Mouse (Mus musculus) hindbrain, postnatal 0 days (tissue): ENCODE data around the gene Ccdc47. TPM values are rescaled to one million over a fixed set of nuclear protein-coding genes. Genes with fewer than 3 reads are reported as not detected.

ENCODE experiments used
- ATAC-seq: fragments of 200-750 bp; cut with Nextera tagmentation; 2 replicates; pipeline ENCODE4 v1.8.0; 2017; ENCODE audit warnings: mild to moderate bottlenecking, moderate TSS enrichment, moderate library complexity
- DNase-seq: peaks from one replicate; pipeline ENCODE4 v3.0.0-alpha.2; 2015; ENCODE audit warnings: low spot score
- H3K27ac ChIP-seq: fragments of 300-500 bp; sonication (generic); 2 replicates; pipeline ENCODE4 v1.5.1; 2014; ENCODE audit warnings: mild to moderate bottlenecking
- H3K27me3 ChIP-seq: fragments of 300-500 bp; sonication (generic); 2 replicates; pipeline ENCODE4 v1.6.1; 2014; ENCODE audit warnings: low read length, mixed read lengths; ENCODE audit not compliant: insufficient read depth
- H3K36me3 ChIP-seq: fragments of 300-500 bp; sonication (generic); 2 replicates; pipeline ENCODE4 v1.6.1; 2014; ENCODE audit warnings: low read length, mixed read lengths; ENCODE audit not compliant: insufficient read depth
- H3K4me1 ChIP-seq: fragments of 300-500 bp; sonication (generic); 2 replicates; pipeline ENCODE4 v1.6.1; 2014; ENCODE audit warnings: antibody characterized with exemption, low read length, mixed read lengths; ENCODE audit not compliant: insufficient read depth
- H3K4me2 ChIP-seq: fragments of 300-500 bp; sonication (generic); 2 replicates; pipeline ENCODE4 v1.6.1; 2014; ENCODE audit warnings: low read depth, mild to moderate bottlenecking, low read length, moderate library complexity, mixed read lengths
- H3K4me3 ChIP-seq: fragments of 300-500 bp; sonication (generic); 2 replicates; pipeline ENCODE4 v1.5.1; 2014; ENCODE audit warnings: low read length
- H3K9ac ChIP-seq: fragments of 300-500 bp; sonication (generic); replicated peaks from 2 replicates; pipeline ENCODE4 v1.6.1; 2014; ENCODE audit warnings: mild to moderate bottlenecking, low read length, moderate library complexity, mixed read lengths
- H3K9me3 ChIP-seq: fragments of 300-500 bp; sonication (generic); 2 replicates; pipeline ENCODE4 v1.6.1; 2016; ENCODE audit warnings: low read length, mixed read lengths
- CTCF ChIP-seq: IDR thresholded peaks from 2 replicates; pipeline ENCODE4 v1.5.1; 2016; ENCODE audit warnings: antibody characterized with exemption, control low read depth, low read depth
- WGBS: fragments of 180-500 bp; shearing (Covaris S2); extraction: QIAGEN DNeasy Blood & Tissue Kit; methylation state at CpG from one replicate; pipeline ENCODE4 v1.1.7; 2014; 5-methylcytosine and 5-hydroxymethylcytosine counted together
- polyA plus RNA-seq: library from polyadenylated mRNA; unstranded; fragments of >200 nt; fragmentation: Nextera tagmentation; extraction: Ambion mirVana; gene quantifications from 2 replicates; pipeline ENCODE4 v1.2.1, GENCODE M21; 2015
- total RNA-seq: library from RNA; depleted of rRNA; stranded (reverse); fragments of >200 nt; gene quantifications from 2 replicates; pipeline ENCODE4 v1.2.3, GENCODE M21; 2014

Ccdc47 gene
- total and polyA plus RNA-seq, 2 experiments from 2014 or later = 16.9 to 85.2 TPM

GRCm38 (mm10) chr11:106158930-106159215, 57.3 kb downstream of the Ccdc47 start:
- Histone ChIP-seq H3K4me2 (peak overlapping the region; percentile 87), H3K27ac (peak overlapping the region; percentile 95; the same call in 1 of the 2 replicates), H3K4me1 (peaks cover 11% of the 10 kb centered on the region; the same call in 1 of the 2 replicates), H3K27me3 (no peaks in the 10 kb centered on the region), H3K4me3 (peak overlapping the region; percentile 59), H3K9me3 (no peaks in the 10 kb centered on the region), H3K36me3 (peaks cover 30% of the 10 kb centered on the region), H3K9ac (peak overlapping the region; percentile 75)
- no peak for DNase-seq
- no peak for TF ChIP-seq CTCF
- 48% methylated on average over 9 of the region's 9 CpGs for WGBS
- ATAC-seq = peak; percentile 1; the same call in 1 of the 2 replicates

DNA sequence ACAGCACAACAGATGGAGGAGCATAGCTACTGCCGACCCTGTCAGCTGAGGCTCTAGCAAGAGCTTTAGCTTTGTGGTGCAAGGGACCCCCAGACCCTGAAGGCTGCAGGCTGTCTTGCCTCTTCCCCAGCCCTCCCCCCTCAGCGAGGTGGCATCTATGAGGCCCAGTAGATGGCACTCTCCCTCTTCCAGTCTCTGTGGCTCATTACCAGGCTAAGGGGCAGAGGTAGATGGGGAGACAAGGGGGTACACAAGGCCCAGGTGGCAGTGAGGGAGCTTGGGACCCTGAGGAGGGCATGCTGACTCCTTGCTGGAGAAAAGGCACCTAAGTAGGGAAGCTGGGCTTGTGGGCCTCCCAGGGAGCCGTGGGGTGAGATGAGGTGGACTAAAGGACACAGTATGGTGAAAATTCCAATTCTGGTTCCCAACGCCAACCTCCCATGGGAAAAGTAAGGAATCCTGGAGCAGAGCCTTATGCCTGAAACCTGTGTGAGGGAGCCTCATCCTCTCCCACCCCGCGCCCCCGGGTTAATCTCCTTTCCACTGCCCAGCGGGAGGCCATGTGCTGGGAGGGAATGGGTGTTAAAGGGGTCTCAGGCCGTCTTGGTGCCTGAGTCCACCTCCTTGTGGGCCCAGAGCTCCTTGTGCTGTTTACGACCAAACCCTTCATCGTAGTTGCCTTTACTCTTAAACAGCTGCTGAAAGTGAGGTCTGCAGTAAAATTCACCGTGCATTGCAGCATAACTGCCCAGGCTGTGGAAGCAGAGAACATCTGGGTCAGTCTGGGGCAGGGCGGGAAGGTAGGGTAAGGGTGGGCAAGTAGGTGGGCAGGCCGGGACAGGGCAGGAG, 57.8 kb downstream of the Ccdc47 start:
- peak; percentile 63 for TF ChIP-seq CTCF
- Histone ChIP-seq H3K4me2 (peak overlapping the region; percentile 87), H3K27me3 (no peaks in the 10 kb centered on the region), H3K9ac (no peak overlapping the region), H3K9me3 (no peaks in the 10 kb centered on the region), H3K4me1 (peaks cover 11% of the 10 kb centered on the region; the same call in 1 of the 2 replicates), H3K36me3 (peaks cover 24% of the 10 kb centered on the region), H3K4me3 (no peak overlapping the region), H3K27ac (0 out of 2 replicates have a peak overlapping the region, but pooled peaks have one; percentile 5)
- DNase-seq (peak; percentile 49), ATAC-seq (no peak)
- 56% methylated on average over 14 of the region's 14 CpGs for WGBS

GRCm38 (mm10) chr11:106157154-106157553, 59.0 kb downstream of the Ccdc47 start:
- DNase-seq (no peak), ATAC-seq (no peak)
- no peak overlapping the region for H3K4me2 ChIP-seq
- H3K27ac ChIP-seq = no peak overlapping the region
- no peak for TF ChIP-seq CTCF
- H3K9me3 ChIP-seq = no peaks in the 10 kb centered on the region
- peaks cover 25% of the 10 kb centered on the region for H3K36me3 ChIP-seq
- H3K4me3 ChIP-seq = no peak overlapping the region
- WGBS = 89% methylated on average over 7 of the region's 7 CpGs
- peaks cover 11% of the 10 kb centered on the region; the same call in 1 of the 2 replicates for H3K4me1 ChIP-seq
- H3K27me3 ChIP-seq = no peaks in the 10 kb centered on the region
- H3K9ac ChIP-seq = no peak overlapping the region

DNA sequence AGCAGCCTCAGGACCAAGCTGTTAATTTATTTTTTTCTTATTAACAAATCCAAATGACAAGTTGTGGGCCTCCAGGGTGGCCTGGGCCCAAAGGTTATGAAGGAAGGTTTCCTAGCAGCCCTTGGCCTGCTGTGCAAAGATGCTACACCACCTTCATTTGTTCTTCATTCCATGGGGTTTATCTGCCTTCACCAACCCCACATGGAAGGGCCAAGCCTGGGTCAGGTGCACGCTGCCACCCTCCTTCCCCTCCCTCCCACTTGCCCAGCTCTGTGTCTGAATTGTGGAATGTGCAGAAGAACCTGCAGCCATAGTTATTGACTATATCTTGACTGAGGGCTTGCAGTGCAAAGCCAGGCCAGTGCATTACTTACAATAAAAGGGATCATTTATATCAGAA, 59.9 kb downstream of the Ccdc47 start:
- TF ChIP-seq CTCF = no peak
- Histone ChIP-seq H3K27ac (no peak overlapping the region), H3K4me2 (no peak overlapping the region), H3K36me3 (peaks cover 34% of the 10 kb centered on the region), H3K4me1 (peaks cover 9% of the 10 kb centered on the region; the same call in 1 of the 2 replicates), H3K9ac (no peak overlapping the region), H3K4me3 (no peak overlapping the region), H3K9me3 (no peaks in the 10 kb centered on the region), H3K27me3 (no peaks in the 10 kb centered on the region)
- DNase-seq (no peak), ATAC-seq (no peak)
- WGBS = 90% methylated on average over 1 of the region's 1 CpGs

GRCm38 (mm10) chr11:106155761-106156160, 60.4 kb downstream of the Ccdc47 start:
- no peak overlapping the region for H3K9ac ChIP-seq
- WGBS = 52% methylated on average over 3 of the region's 3 CpGs
- no peak overlapping the region for H3K4me2 ChIP-seq
- H3K27ac ChIP-seq = no peak overlapping the region
- no peaks in the 10 kb centered on the region for H3K27me3 ChIP-seq
- DNase-seq (no peak), ATAC-seq (no peak)
- H3K9me3 ChIP-seq = no peaks in the 10 kb centered on the region
- peaks cover 4% of the 10 kb centered on the region; the same call in 1 of the 2 replicates for H3K4me1 ChIP-seq
- H3K36me3 ChIP-seq = peaks cover 39% of the 10 kb centered on the region
- H3K4me3 ChIP-seq = no peak overlapping the region
- no peak for TF ChIP-seq CTCF

- H3K36me3 ChIP-seq = peaks cover 48% of the 10 kb centered on the region
- TF ChIP-seq CTCF = no peak
- DNase-seq (no peak), ATAC-seq (no peak)
- H3K27ac ChIP-seq = no peak overlapping the region
- no peaks in the 10 kb centered on the region for H3K27me3 ChIP-seq
- no peak overlapping the region for H3K4me3 ChIP-seq
- 68% methylated on average over 2 of the region's 2 CpGs for WGBS
- no peaks in the 10 kb centered on the region for H3K4me1 ChIP-seq
- H3K9ac ChIP-seq = no peak overlapping the region
- H3K4me2 ChIP-seq = no peak overlapping the region
- no peaks in the 10 kb centered on the region for H3K9me3 ChIP-seq
These were observed 61.4 kb downstream of the Ccdc47 start for GRCm38 (mm10) chr11:106154770-106155169.

DNA sequence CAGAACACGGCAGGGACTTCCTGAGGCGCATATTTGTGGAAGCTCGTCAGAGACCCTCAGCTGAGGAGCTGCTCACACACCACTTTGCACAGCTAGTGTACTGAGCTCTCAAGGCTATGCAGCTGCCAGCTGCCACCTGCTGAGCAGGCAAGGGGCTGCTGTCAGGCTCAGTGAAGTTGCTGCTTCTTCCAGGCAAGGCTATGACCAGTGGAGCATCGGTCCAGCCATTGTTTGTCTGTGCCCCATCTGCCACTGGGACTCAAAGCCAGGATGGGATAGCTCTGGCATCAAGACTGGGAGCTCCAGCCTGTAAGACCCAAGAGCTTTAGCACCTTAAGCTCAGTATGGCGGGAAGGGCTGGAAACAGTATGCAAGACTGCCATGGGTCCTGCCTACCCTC, 62.1 kb downstream of the Ccdc47 start:
- 51% methylated on average over 5 of the region's 5 CpGs for WGBS
- Histone ChIP-seq H3K27ac (peak overlapping the region; percentile 32), H3K9ac (no peak overlapping the region), H3K4me3 (no peak overlapping the region), H3K36me3 (peaks cover 54% of the 10 kb centered on the region), H3K4me2 (no peak overlapping the region), H3K9me3 (no peaks in the 10 kb centered on the region), H3K27me3 (no peaks in the 10 kb centered on the region), H3K4me1 (no peaks in the 10 kb centered on the region)
- ATAC-seq (peak; percentile 27), DNase-seq (peak; percentile 34)
- TF ChIP-seq CTCF = 0 out of 2 replicates have a peak, but pooled peaks have one; percentile 3
